Mouse (Mus musculus): Measurements from ENCODE around the gene Srgap2.

DNA sequence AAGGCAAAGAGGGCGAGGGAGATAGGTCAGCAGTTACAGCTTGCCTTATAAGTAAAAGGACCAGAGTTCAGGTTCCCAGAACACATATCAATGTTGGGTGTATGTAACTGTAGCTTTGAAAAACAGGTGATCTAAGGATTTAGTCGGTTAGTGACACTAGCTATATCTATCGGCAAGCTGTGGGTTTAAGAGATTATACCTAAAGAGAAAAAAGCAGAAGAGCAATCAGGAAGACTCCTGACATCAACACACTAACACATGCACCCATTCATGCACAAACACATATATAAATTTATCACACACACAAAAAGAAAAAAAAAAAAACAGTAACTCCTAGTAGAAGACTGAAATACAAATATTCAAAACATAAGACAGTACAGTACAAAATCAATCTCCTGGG is 10.6 kb downstream of the Srgap2 start:
- TF ChIP-seq CTCF (IDR thresholded peaks at IDR 0.05; ENCODE audit: extremely low read depth, insufficient read depth, low read length) = no peak
- TF ChIP-seq POLR2A (IDR thresholded peaks at IDR 0.05; ENCODE audit: extremely low read depth, insufficient read depth, low read length) = no peak

All from cortical plate, adult 2 months (tissue).